Mouse (Mus musculus) WW6 (cell line): ENCODE results near the gene Rnf44.

Experiments used
- DNase-seq: peaks from one replicate; pipeline ENCODE4 v3.0.0-alpha.2; 2013; ENCODE audit warnings: low read depth, low spot score

Gene Rnf44

DNA sequence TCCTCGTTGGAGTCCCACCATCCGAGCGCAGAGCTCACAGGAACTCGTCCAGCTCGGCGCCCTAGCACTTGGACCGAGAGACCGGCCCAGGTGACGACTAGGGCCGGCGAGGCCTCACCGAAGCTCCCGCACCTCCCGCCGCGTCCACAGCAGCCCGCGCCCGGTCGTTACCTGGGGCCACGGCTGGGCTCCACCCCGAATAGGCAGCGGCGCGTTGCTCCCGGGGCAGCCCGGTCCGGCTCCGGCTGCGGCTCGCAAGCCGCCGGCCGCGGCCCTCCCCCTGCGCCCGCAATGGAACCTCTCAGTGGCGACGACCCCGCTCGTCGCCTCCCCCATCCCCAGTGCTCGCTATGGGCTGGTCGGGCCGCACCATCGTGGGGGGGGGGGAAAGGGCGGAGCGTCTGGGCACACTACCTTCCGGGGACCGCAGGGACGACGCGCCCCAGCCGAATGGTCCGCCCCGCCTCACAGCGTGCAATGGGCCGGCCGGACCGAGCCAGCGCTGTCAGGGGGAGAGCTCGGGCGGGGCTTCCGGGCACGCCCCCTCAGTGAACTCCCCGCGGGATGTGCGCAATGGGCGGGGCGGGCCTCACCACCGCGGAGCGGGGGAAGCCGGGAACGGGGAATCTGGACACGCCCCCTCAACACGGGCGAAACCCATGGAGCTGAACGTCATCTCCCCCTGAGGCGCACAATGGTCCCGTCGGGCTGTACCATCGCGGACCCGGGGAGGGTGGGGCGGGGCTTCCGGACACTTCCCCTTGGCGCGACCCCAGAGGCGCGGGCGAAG is at the start of gene Rnf44:
Gene Rnf44 (minus strand): TSS at position 350 of the 790 bp plus-strand sequence.
- DNase-seq, result peak; percentile 99

DNA sequence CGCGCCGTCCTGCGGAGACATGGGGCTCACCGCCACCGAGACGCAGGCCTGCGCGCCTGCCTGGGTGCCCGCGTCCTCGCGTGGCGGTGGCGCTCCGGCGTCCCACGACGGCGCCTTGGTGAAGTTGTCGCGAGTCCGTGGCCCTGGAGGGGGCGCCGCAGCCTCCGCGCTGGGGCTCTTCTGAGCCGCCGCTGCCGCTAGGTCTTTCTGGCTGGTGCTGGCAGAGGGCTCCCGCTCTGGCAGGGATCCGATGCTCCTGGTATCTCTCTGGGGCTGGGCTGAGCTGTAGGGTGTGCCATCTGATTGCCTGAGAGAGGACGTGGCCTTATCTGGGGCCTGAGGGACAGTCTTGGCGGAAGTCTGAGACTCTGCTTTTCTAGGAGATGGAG is 44.5 kb upstream of the Rnf44 start:
- no peak for DNase-seq

DNA sequence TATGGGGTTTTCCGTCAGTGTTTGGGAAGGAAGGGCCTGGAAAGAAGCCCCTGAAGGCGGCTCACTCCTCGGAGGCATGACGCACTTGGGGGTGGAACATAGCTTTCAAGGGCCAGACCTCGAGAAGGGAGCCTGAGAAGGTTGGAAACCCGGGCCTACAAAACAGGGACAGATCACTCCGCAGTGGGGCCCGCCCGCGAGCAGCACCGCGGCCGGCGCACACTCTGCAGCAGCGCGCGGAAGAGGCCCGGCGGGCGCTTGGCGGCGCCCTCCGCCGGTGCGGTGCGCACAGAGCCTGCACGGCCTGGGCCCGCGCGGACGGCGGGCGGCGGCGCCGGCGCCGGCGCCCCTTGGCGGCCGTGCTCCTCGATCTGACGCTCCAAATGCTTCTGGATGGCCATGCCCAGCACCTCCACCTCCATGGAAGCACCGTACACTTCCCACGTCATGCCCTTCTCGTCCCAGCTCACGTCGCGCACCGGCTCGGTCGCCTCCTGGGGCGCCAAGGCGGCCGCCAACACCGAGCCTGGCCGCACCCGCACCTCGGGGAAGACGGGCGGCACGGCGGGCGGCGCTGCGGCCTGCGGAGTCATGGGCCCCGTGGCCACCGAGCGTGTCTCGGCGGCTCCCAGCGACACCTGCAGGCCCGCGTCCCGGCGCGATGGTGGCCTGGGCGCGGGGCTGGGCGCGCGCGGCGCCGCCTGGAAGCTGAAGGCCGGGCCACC is 43.9 kb upstream of the Rnf44 start:
- peak; percentile 50 for DNase-seq

DNA sequence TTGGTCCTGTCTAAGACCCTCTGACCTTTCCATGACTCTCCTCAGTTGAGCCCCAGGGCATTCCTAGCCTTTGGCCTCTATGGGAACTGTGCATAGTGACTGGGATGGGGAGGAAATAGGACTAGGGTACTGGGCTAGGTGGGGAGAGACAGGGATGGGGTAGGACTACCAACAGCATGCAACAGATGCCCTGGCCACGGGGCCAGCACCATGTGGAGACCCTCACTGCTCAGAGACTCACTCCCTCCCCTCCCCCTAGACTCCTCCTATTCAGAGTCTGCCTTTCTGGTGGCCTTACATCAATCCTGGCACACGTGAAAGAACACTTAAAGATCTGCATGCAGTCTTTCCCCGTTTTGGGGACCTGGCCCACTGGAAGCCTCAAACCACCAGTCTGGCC is 43.2 kb upstream of the Rnf44 start:
- no peak for DNase-seq

DNA sequence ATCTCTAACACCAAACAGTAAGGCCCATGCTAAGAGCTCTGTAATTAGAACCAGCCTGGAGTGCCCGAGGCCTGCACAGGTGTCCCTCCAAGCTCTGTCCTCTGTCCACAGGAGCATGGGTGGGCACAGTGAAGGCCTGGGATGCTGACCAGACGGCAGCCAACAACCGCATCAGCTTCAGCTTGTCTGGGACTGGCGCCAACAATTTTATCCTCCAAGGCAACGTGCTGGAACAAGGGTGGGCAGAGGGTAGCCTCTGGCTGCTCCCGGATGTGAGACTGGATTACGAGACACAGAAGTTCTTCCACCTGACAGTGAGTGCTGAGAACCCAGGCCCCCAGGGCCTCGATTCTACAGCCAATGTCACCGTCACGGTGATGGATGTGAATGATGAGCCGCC is 32.4 kb upstream of the Rnf44 start:
- no peak for DNase-seq

DNA sequence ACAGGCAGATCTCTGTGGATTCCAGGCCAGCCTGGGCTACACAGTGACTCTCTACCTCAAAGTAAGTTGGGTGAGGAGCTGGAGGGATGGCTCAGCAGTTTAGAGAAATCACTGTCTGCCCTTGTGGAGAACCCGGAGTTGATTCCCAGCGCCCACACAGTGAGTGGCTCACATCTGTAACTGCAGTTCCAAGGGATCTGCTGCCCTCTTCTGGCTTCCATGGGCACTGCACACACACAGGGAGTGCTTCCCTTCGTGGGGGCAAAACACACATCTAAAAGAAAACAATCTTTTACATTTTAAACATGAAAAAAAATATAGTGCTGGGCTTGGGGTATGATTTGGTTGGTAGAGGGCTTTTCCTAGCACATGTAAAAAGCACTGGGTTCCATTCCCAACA is 29.4 kb upstream of the Rnf44 start:
- no peak for DNase-seq

DNA sequence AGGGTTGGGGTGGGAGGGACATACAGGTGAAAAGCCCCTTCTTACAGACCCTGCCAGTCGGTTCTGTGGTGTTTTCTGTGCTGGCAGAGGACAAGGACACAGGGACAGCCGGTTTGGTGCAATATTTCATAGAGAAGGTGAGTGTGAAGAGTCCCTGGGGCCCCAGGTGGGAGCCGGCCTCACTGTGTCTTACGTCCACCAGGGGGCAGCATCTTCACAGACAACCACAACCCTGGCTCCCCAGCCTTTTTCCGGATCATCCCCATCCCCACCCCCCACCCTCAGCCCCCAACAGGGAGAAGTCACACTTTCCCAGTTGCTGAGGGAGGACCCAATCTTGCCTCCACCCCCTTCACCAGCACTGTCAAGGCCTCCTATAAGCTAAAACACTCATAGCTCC is 23.2 kb upstream of the Rnf44 start:
- DNase-seq, result no peak

DNA sequence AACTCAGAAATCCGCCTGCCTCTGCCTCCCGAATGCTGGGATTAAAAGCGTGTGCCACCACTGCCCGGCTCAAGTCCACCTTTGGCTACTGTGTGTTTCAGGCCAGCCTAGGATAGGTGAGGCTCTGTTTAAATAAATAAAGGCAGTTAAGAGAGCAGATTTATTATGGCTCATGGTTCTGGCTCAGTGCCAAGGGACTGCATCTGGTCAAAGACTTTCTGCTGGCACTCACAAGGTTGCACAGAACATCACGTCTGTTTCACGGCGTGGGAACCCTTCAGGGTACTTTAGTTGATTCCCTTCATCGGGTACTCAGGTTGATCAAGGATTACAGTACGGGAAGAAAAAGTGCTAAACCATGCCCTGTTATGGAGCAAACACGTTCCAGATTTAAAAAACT is 21.3 kb upstream of the Rnf44 start:
- no peak for DNase-seq

DNA sequence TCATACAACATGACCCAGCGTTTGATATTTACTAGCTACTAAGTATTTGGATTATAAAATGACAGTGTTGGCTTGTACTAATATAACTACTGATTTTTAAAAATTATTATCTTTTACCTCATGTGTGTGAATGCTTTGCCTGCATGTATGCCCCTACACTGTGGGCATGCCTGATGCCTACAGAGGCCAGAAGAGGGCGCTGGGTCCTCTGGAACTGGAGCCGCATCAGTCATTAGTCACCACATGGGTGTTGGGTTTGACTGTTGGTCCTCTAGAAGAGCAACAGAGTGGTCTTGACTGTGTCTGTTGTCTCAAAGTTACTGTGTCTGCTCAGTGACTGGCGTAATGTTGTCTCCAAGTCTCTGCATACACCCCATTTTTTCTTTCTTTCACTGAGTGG is 20.7 kb upstream of the Rnf44 start:
- no peak for DNase-seq

DNA sequence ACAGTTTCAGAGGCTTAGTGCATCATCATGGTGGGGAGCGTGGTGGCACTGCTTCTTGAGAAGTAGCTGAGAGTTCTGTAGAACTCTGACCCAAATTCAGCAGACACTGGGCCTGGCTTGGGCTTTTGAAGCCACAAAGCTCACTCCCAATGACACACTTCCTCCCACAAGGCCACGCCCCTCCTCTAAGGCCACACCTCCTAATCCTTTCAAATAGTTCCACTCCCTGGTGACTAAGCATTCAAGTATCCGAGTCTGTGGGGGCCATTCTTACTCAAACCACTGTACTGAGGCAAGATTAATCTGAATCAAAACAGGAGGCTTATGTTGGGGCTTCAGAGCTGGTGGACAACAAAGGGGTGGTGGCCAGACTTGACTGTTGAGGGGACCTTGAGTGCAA is 17.2 kb upstream of the Rnf44 start:
- DNase-seq, result no peak

DNA sequence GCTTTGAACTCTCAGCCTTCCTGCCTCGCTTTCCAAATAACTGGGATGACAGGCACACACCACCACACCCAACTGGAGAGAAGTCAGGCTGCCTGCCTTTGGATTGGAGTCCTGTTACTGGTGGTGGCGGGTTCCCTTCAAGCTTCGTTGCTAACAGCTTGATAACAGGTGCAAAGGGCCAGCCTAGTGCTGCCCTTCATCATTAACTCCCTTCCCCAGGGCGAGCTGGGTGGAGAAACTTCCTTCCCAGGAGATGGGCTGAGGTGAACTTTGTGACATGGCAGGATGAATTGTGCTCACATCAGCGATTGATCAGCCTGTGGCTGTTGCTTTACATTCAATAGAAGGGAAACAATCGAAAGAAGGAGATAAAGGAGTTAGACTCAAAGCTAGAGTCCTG is 11.2 kb upstream of the Rnf44 start:
- DNase-seq, result no peak

DNA sequence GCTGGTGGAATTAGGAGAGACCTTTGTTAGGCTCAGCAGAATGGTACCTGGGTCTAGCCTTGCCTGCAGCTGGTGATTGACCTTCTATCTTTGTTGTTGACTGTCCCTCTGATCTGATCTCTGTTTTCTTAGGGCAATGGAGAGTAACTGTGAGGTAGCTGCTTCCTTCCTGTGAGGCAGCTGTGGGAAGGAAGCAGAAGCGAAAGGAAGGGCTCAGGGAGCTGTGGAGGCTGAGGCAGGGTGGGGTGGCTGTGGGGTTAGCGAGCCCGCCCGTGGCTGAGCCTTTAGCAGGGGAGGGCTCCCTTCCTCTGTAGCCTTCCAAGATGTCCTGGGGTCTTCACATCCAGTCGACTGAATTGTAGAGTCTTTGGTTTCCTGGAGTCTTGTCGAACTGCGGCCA is 8.8 kb upstream of the Rnf44 start:
- DNase-seq, result no peak

DNA sequence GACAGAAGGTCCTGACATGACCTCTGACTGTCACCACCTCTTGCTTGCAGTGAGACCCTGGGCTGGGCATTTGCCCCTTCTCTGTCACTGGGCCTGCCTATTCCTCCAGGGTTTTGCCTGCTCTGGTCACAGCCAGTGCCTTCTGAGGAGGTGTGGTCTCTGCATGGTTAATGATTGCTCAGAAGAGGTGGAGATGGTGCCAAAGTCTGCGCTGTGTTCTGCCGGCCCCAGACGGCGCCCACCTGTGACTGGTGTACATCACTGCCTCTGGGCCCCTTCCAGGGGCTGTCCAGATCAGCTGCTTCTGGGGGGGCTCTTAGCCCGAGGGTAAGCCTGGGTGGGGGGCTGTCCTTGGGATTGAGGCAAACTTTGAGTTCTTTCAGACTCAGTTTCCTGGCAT is 7.5 kb upstream of the Rnf44 start, which contains the start of gene Cdhr2:
Gene Cdhr2 (plus strand): TSS at position 219 of the 400 bp plus-strand sequence.
- DNase-seq, result no peak

DNA sequence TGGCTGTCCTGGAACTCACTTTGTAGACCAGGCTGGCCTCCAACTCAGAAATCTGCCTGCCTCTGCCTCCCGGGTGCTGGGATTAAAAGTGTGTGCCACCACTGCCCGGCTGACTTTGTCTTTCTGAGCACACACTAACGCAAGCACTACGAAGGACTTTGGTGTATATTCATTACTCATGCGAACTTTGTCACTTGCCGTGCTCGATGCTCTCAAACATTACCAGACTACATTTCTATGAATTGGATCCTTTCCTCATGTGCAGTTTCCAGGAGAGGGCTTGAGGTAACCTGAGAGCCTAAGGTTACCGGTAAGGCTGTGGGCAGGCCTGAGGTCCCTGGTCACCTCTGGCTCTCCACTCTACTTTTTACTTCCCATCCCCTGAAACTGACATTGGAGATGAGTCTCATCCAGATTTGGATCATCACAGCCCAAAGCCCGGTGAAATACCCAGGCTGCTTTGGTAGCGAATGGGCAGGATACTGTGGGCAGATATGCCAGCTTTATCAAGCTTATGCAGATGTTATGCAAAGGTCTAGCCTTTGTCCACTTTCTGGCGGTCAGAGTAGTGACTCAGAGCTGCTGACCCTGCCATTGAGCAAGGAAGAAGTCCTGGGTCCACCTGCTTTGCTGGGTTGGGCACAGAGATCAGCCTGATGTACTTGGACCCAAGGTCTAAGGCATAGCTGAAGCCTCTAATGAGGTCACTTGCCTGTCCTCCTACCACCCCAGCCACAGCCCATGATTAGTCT is 1.9 kb upstream of the Rnf44 start:
- no peak for DNase-seq

DNA sequence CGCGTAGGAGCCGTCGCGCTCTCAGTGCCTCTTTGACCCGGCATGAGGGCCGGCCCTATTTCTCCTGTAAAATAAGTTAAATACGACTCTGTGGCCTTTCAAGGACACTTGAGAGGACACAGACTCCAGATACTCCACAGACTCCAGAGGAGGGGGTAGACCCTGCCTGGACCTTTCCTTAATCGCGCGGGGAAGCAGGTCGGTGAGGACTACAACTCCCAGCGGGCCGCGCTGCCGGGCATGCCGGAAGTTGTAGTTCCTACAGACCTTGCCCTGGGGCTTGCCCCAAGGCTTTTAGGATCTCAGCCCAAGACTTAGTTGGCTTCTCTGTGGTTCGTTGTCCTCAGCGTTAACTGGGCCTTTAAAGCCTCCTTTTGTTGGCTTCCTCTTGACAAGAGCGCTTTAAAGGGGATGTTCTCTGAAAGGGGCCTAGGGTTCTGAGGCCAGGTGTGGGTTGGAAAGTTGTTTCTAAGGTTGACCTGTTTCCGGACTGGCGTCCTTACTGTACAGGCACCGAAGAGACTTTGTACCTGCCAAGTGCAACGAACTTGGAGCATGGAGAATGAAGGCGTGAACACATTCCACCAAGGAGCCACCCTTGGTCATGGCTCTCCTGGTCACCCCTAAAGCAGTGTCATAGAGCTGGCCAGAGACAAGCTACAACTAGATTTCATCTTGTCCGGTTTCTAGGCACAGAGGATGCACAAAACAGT is 797 bp upstream of the Rnf44 start:
- peak; percentile 65 for DNase-seq

DNA sequence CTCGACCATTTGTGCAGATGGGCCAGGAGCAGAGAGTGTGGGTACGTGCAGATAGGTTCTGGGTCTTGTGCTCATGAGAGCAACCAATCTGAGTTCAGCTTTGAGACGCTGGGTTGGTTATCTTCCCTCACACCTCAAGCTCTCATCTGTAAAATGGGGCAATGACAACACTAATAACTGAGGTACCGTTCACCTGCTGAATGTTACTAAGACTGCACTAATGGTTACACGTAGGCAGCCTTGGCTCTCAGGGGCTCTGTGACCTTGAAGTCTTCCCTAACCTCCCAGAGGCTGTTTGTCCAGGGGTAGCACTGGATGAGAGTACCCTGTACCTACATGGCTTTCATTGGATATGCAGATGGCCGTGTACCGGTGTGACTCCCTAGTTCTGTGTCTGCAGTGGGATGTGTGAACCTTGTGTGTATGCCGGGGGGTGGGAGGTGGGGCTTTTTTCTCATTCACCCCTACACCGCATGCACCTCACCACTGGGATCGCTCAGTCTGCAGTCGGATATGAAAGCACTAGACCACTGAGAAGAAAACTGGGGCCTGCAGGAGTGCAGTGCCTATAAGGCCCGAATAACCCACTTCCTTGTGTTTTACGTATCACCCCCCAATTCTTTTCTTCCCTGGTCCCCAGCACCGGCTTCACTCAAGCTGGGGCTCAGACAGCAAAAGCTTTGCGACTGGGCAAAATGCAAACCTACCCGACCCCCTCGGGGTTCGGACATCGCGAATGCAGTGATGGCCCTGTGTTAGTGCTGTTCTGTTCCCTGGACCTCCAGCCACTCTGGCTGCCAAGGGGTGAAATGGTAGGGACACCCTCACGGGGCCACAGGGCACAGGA is 773 bp downstream of the Rnf44 start:
- DNase-seq, result no peak

DNA sequence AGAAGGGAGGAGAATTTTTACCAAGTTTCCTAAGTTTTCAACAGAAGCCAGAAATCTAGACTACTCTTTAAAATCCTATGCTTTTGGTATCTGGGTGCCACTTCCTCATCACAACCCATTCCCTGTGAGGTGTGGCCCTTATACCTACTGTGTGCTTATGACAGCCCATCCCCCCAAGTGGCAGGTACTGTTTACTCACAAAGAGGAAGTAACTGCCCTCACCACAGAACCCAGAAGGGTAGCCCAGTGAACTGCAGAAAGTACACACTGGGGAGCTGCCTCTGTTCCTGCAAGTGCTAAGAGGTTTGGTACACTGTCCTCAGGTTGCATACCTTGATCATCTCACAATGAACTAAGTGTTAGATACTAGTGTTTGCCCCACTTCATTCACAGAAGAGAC is 2.0 kb downstream of the Rnf44 start:
- no peak for DNase-seq

DNA sequence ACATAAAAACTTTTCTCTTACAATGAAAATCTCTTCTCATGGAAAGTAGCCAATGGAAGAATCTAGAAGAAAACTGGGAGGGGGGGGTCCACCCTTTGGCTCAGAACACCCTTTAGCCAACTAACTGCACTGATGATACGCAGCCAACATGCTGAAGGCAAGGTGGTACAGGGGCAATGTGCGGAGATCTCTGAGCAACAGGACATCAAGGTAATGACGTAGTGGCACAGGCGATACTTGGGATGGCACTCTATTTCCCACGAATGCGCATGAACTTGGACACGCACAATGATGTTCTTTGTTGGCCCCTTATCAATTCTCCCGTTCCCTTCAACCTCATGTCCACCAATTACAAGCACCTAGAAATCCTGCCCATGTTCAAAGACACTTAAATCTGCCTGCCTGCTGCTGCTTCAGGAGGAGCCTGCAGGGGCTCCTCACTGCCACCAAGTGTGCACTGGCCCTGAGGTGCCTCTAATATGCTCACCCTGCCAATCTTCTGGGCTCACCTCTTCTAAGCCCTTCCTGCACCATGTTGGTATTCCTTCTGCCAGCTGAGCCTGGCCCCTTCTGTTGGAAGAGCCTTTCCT is 3.5 kb downstream of the Rnf44 start:
- no peak for DNase-seq

DNA sequence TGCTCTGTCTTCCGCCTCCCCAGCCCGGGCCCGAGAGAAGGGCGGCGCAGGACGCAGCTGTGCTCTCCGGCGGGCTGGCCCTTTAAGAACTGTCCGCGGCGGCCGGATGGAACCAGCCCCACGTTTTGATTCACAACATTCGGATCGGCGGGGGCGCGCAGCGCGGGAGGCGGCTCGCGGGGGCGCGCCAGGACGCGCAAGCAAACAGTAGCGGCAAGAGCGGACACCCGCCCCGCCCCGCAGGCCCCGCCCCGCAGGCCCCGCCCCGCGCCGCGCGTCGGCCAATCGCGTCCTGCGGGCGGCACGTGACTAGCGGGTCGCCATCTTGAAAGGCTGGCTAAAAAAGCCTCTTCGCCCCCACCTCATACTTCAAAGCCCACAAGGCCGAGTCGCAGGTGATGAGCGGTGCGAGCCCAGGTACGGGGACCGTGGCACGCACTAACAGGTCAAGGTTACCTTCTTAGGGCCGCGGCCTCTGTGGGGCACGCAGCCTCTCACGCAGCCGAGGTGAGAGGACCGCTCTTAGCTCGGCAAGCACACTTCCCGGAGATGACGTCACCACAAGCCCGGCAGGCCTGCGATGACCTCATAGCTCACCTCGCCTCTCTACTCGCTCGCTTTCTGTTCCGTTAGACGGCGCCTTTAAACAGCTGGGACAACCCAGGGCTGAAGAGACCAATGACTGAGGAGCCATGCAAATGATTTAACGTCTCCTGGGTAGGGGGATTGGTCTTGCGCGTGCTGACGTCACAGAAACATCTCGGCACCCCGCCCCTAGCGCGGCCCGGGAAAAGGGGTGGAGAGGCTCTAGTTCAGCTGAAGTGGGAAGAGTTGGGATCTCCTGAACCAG is 5.9 kb downstream of the Rnf44 start:
- peak; percentile 95 for DNase-seq

DNA sequence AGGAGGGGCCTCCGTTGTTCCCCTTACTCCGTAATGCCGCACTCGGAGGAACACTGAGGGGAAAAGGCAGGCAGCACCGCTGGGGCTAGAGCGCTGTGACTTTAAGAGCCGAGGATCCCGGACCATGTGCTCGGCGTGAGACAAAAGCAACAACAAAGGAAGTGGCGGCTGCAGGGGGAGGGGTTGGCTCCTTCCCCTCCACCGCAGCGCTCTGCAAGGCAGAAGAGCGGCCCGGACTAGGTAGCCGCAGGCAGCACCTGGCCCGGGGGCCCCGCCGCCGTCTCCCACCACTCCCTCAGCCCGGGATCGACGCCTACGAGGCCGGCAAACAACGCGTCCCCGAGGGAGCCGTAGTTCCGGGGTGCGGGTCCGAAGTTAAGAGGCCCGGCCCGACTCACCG is 6.6 kb downstream of the Rnf44 start:
- DNase-seq, result peak; percentile 53
